Mouse (Mus musculus) embryonic facial prominence, embryonic 13.5 days (tissue): ENCODE data around the gene Phf7. TPM values are rescaled to one million over a fixed set of nuclear protein-coding genes. Genes with fewer than 3 reads are reported as not detected.

Source experiments
- ATAC-seq: fragments of 200-750 bp; cut with Nextera tagmentation; 2 replicates; pipeline ENCODE4 v1.8.0; 2017; ENCODE audit warnings: low read depth; ENCODE audit not compliant: insufficient number of reproducible peaks, insufficient read depth, low FRiP score, low TSS enrichment
- H3K27ac ChIP-seq: fragments of 300-500 bp; sonication (generic); 2 replicates; pipeline ENCODE4 v1.5.1; 2015; ENCODE audit warnings: moderate library complexity, mild to moderate bottlenecking, inconsistent platforms
- H3K27me3 ChIP-seq: fragments of 300-500 bp; sonication (generic); 2 replicates; pipeline ENCODE4 v1.6.1; 2015; ENCODE audit warnings: mild to moderate bottlenecking, inconsistent platforms
- H3K36me3 ChIP-seq: fragments of 300-500 bp; sonication (generic); 2 replicates; pipeline ENCODE4 v1.6.1; 2015; ENCODE audit warnings: mild to moderate bottlenecking, inconsistent platforms
- H3K4me1 ChIP-seq: fragments of 300-500 bp; sonication (generic); 2 replicates; pipeline ENCODE4 v1.6.1; 2015; ENCODE audit warnings: inconsistent platforms
- H3K4me2 ChIP-seq: fragments of 300-500 bp; sonication (generic); 2 replicates; pipeline ENCODE4 v1.6.1; 2015; ENCODE audit warnings: moderate library complexity, mild to moderate bottlenecking, inconsistent platforms
- H3K4me3 ChIP-seq: fragments of 300-500 bp; sonication (generic); 2 replicates; pipeline ENCODE4 v1.5.1; 2015; ENCODE audit warnings: mild to moderate bottlenecking, inconsistent platforms
- H3K9ac ChIP-seq: fragments of 300-500 bp; sonication (generic); 2 replicates; pipeline ENCODE4 v1.6.1; 2015; ENCODE audit warnings: mild to moderate bottlenecking, inconsistent platforms
- H3K9me3 ChIP-seq: fragments of 300-500 bp; sonication (generic); 2 replicates; pipeline ENCODE4 v1.6.1; 2016; ENCODE audit warnings: inconsistent platforms
- WGBS: fragments of 180-500 bp; shearing (Covaris S2); methylation state at CpG from one replicate; pipeline ENCODE4 v1.1.7; 2015; ENCODE audit warnings: mixed read lengths; 5-methylcytosine and 5-hydroxymethylcytosine counted together
- polyA plus RNA-seq: library from polyadenylated mRNA; unstranded; fragments of >200 nt; fragmentation: Nextera tagmentation; extraction: Ambion mirVana; gene quantifications from 2 replicates; pipeline ENCODE4 v1.2.1, GENCODE M21; 2015

Phf7 gene
- polyA plus RNA-seq, 1 experiment from 2014 or later = 14.3 TPM

DNA sequence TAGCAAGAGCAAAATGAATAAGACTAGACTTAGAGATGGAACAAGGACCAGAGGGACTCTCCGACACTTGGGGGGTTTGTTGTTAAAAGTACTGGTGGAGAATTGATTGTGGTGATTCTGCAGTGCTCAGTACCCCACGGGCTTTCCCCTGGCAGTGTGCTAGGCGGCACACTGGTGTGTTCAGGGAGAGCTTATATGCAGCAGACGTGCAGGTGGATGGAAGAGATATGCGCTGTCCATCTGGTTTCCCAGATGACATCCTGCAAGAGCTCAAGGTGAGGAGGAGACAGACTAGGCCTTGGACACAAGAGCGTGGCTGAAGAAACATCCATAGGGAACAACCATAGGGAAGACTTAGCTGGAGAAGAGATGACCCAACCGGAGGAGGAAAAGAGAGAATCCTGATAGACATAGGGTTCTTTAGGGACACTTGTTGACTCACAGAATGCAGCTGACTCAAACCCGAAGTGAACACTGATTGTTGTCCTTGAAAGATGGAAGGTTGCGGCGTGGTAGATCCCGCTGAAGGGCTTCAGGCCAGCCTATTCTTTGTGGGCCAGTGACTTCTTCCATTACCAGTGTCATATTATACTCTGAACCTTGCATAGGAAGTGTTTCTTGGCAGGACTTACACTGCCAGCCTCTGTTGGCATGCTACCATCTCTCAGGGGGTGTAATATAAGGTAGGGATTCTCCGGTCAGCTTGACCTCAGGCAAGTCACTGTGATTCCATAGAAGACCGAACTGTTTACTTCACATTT lies 43.9 kb downstream of the Phf7 start:
- 76% methylated on average over 13 of the region's 13 CpGs for WGBS
- 0 out of 2 replicates have a peak, but pooled peaks have one; percentile 0 for ATAC-seq
- H3K36me3 ChIP-seq = peaks cover 26% of the 10 kb centered on the region
- no peaks in the 10 kb centered on the region for H3K27me3 ChIP-seq
- peak overlapping the region; percentile 89 for H3K4me2 ChIP-seq
- no peaks in the 10 kb centered on the region for H3K9me3 ChIP-seq
- 0 out of 2 replicates have a peak overlapping the region, but pooled peaks have one; percentile 91 for H3K27ac ChIP-seq
- peak overlapping the region; percentile 77 for H3K4me3 ChIP-seq
- H3K4me1 ChIP-seq = peaks cover 25% of the 10 kb centered on the region
- H3K9ac ChIP-seq = peak overlapping the region; percentile 94

DNA sequence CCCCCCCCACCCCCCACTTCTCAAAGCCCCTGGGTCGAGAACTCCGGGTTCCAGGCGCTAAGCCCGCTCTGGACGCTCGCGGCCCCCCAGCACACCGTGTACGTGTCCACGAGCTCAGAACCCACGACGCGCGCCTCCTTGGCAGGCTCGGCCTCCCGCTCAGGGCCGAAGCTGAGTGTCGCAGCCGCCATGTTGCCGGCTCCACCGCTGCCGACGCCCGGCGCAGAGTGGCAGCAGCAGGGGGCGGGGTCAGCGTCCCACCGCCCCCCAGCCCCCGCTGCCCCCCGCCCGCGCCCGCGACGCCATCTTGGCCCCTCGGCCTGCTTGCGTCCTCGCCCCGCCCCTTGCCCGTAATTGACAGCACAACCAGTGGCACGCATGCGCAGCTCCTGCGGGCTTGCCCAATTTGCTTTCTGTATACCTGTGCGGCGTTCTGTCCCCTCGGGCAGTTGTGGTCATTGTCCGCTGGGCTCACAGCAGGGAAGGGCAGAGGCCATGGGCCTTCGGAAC lies 44.6 kb downstream of the Phf7 start:
- Histone ChIP-seq H3K4me2 (peak overlapping the region; percentile 89), H3K27me3 (no peaks in the 10 kb centered on the region), H3K27ac (peak overlapping the region; percentile 91), H3K9ac (peak overlapping the region; percentile 94), H3K9me3 (no peaks in the 10 kb centered on the region), H3K4me3 (peak overlapping the region; percentile 77), H3K36me3 (peaks cover 33% of the 10 kb centered on the region), H3K4me1 (peaks cover 24% of the 10 kb centered on the region)
- WGBS = under 1% methylated on average over 43 of the region's 48 CpGs
- peak; percentile 54; the same call in 1 of the 2 replicates for ATAC-seq

DNA sequence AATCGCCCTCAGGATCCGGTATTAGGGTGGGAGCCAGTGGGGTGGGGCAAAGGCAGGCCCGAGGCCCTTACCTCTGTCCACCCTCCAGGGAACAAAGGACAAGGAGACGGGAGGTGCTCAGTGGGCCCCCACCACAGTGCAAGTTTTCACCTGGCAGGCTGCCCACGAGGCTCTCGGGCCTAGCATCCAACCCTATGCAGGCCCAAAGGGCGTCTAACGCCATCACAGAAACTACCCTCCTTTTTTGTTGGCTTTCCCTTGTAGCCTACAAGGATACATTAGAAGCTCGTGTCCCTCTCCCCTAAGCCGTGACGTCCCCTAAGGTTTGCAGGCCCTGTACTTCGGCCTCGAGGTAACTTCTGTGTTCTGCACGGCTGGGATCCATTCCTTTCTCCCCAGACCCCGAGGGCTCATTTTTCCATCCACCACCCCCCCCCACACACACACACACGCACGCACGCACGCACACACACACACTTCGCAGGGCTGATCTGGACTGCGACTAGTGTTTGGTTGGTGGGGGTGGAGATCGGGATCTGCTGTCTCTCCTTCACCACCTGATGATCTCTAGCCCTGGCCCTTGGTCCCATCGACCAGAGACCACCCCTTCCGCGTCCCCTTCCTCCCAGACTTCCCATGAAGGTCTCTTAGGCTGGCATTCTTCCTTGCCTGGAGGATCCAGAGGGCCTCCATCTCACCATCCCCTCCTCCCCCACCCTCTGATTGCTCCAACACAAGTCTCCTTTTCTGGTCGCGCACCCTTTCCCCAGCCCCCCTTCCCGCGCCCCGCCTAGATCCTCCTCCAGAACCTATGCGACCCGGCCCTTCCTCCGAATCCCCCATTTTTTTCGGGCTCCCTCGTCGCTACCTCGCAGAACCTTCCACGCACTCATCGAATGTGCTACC lies 45.3 kb downstream of the Phf7 start:
- Histone ChIP-seq H3K27me3 (no peaks in the 10 kb centered on the region), H3K4me3 (peak overlapping the region; percentile 77), H3K36me3 (peaks cover 39% of the 10 kb centered on the region), H3K9me3 (no peaks in the 10 kb centered on the region), H3K4me2 (peak overlapping the region; percentile 89), H3K9ac (peak overlapping the region; percentile 94), H3K4me1 (peaks cover 24% of the 10 kb centered on the region), H3K27ac (peak overlapping the region; percentile 91)
- WGBS = under 1% methylated on average over 39 of the region's 39 CpGs
- peak; percentile 49 for ATAC-seq

DNA sequence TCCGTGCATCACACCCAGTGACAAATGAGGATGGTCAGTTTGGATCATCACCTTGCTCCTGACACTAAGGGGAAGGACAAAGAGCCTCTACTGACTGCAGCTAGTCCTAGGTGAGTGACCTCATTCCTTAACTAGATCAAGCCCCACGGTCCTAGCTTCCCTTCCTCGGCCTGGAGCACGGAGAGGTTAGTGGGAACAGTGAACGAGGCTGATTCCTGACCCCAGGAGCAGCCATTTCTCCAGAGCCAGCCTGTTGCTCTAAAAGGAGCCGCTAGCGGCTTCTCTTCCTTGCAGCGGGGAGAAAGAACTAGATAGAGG lies 45.9 kb downstream of the Phf7 start:
- peak overlapping the region; percentile 94 for H3K9ac ChIP-seq
- 14% methylated on average over 8 of the region's 8 CpGs for WGBS
- peak overlapping the region; percentile 91 for H3K27ac ChIP-seq
- peaks cover 45% of the 10 kb centered on the region for H3K36me3 ChIP-seq
- peak overlapping the region; percentile 89 for H3K4me2 ChIP-seq
- H3K4me3 ChIP-seq = peak overlapping the region; percentile 77
- no peaks in the 10 kb centered on the region for H3K9me3 ChIP-seq
- no peak for ATAC-seq
- H3K4me1 ChIP-seq = peaks cover 24% of the 10 kb centered on the region
- no peaks in the 10 kb centered on the region for H3K27me3 ChIP-seq

DNA sequence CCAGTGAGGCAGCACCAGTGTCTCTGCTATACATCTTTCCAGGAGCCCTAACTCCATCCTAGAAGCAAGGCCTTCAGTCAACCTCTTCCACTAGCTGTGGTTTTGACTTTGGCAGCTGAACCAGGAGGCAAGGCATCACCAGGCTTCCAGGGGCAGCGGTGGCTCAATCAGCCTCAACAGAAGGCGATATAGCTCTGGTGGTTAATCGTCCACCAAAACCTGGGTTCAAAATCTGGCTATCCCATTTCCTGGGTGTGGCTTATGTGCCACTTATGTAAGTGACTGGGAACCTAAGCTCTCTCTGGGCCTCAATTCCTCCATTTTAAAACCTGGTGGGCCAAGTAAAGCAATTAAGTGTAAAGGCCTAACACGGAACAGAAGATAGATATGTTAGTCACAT lies 46.3 kb downstream of the Phf7 start:
- peak overlapping the region; percentile 89 for H3K4me2 ChIP-seq
- peak overlapping the region; percentile 91; the same call in 1 of the 2 replicates for H3K27ac ChIP-seq
- H3K4me1 ChIP-seq = peaks cover 24% of the 10 kb centered on the region
- no peak for ATAC-seq
- no peaks in the 10 kb centered on the region for H3K27me3 ChIP-seq
- no peaks in the 10 kb centered on the region for H3K9me3 ChIP-seq
- 62% methylated on average over 4 of the region's 4 CpGs for WGBS
- H3K9ac ChIP-seq = peak overlapping the region; percentile 94
- peak overlapping the region; percentile 77 for H3K4me3 ChIP-seq
- peaks cover 48% of the 10 kb centered on the region for H3K36me3 ChIP-seq

DNA sequence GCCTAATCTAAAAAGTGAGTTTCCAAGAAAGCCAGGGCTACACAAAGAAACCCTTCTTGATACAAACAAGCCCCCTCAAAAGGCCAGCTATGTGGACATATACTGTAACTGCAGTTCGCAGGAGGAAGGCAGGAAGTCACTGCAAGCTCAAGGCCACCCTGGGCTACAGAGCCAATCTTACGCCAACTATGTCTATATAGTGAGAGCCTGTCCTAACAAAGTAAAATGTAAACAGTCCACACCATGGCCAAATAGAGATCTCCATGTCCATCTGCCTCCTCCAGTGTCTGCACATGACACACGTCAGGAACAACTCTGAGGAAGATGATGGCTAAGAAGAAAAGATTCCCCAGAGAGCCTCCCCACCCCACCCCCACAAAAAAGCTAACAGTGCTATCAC lies 51.1 kb downstream of the Phf7 start:
- peaks cover 85% of the 10 kb centered on the region for H3K36me3 ChIP-seq
- H3K27me3 ChIP-seq = no peaks in the 10 kb centered on the region
- no peak for ATAC-seq
- no peak overlapping the region for H3K4me2 ChIP-seq
- WGBS = 86% methylated on average over 3 of the region's 3 CpGs
- H3K9me3 ChIP-seq = no peaks in the 10 kb centered on the region
- H3K4me3 ChIP-seq = no peak overlapping the region
- no peak overlapping the region for H3K27ac ChIP-seq
- H3K4me1 ChIP-seq = peaks cover 22% of the 10 kb centered on the region
- H3K9ac ChIP-seq = no peak overlapping the region

DNA sequence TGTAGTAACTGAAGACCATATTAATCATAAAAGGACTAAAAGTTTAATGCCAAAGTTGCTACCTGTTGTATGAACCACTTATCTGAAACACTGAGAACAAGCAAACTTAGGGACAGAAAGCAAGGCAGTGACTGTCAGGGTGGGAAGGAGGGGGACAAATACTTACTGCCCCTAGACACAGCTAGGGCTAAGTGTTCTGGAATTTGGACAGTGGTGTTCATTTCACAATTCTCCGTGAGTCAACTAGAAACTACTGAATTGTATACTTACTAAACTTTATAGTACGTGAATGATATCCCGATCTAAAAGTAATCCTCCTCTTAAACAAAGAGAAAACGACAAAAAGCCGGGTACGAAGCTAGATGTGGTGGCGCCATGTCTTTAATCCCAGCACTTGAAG lies 51.5 kb downstream of the Phf7 start:
- WGBS = 92% methylated on average over 7 of the region's 7 CpGs
- no peak overlapping the region for H3K4me3 ChIP-seq
- ATAC-seq = no peak
- peaks cover 17% of the 10 kb centered on the region for H3K4me1 ChIP-seq
- H3K27me3 ChIP-seq = no peaks in the 10 kb centered on the region
- H3K36me3 ChIP-seq = peaks cover 86% of the 10 kb centered on the region
- no peak overlapping the region for H3K9ac ChIP-seq
- no peak overlapping the region for H3K27ac ChIP-seq
- no peaks in the 10 kb centered on the region for H3K9me3 ChIP-seq
- H3K4me2 ChIP-seq = no peak overlapping the region

DNA sequence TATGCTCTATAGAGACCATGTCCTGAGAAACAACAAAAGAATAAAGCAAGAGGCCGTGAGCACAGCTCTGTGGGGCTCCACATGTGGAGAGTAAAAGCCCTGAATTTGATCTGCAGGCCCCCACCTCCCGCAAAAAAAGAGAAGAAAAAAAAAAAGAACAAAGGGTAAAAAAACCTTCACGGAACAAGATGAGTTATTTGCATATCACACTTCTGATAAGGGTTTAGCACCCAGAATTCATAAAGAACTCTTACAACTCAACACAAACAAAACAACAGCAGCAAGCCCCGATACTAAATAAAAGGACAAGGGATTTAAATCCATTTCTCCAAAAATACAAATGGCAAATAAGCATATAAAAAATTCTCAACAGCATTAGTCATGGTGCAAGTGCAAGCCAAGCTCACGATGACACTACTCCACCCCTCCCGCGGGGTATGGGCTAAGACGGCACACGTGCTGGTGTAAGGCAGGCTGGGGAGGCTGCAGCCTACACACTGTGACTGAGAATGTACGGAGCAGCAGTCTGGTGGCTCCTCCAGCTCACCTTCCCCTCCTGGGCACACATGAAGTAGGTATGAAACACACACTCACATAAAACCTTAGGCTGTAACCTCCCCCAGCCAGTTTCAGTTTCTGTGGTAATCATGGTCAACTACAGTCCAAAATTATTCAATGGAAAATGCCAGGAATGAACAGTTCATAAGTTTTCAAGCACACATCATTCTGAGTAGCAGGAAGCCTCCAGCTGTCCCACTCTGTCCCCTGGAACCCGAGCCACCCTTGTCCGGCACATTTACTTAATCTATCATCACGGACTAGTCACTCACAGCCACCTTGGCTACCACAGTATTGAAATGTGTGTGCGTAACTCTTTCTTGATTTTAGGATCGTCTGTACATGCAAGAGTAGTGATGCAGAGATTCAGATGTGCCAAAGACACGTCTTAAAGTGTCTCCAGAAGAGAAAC lies 53.3 kb downstream of the Phf7 start:
- Histone ChIP-seq H3K4me1 (peaks cover 8% of the 10 kb centered on the region; the same call in 1 of the 2 replicates), H3K9me3 (no peaks in the 10 kb centered on the region), H3K4me3 (no peak overlapping the region), H3K9ac (no peak overlapping the region), H3K36me3 (peaks cover 86% of the 10 kb centered on the region), H3K27ac (no peak overlapping the region), H3K4me2 (no peak overlapping the region), H3K27me3 (no peaks in the 10 kb centered on the region)
- no peak; the same call in 1 of the 2 replicates for ATAC-seq
- WGBS = 70% methylated on average over 16 of the region's 16 CpGs

DNA sequence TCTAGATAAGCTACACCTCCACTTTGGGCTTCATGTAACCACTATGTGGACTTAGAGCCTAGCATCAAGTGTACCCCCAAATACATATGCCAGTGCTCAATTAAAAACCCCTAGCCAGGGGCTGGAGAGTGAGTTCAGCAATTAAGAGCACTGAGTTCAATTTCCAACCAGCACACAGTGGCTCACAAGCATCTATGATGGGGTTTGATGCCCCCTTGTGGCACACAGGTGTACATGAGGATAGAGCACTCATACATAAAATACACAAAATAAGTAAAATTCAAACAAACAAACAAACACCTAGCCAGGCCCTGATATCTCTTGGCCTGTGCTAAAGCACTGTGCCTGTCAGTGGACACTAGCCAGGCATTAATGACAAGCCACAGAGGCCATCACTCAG lies 55.1 kb downstream of the Phf7 start:
- Histone ChIP-seq H3K27ac (no peak overlapping the region), H3K9me3 (no peaks in the 10 kb centered on the region)

DNA sequence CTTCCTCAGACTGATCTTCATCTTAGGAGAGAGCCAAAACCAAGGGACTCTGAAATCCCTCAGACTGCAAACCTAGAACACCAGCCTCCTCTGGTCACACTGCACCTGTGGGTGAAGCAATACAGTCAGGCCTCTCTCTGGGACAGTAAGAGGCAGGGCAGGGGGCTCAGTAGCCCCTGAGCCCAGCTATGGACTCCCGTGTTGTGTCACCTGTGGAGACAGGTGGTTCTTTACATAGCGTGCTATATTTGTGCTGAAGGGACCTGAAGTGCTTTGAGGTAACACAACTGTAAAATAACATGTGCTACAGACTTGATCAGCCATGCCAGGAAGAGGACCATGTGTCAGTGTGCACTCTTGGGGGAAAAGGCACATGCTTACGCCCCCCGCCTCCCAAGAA lies 55.6 kb downstream of the Phf7 start:
- Histone ChIP-seq H3K9ac (no peak overlapping the region), H3K4me1 (peaks cover 8% of the 10 kb centered on the region; the same call in 1 of the 2 replicates), H3K4me2 (no peak overlapping the region), H3K9me3 (no peaks in the 10 kb centered on the region), H3K36me3 (peaks cover 87% of the 10 kb centered on the region), H3K27me3 (no peaks in the 10 kb centered on the region), H3K27ac (no peak overlapping the region), H3K4me3 (no peak overlapping the region)
- 90% methylated on average over 4 of the region's 4 CpGs for WGBS
- ATAC-seq = no peak

More for the DNA sequence above, 55.1 kb downstream of the Phf7 start:
- Histone ChIP-seq H3K27me3 (no peaks in the 10 kb centered on the region), H3K4me3 (no peak overlapping the region), H3K9ac (no peak overlapping the region), H3K36me3 (peaks cover 87% of the 10 kb centered on the region), H3K4me2 (no peak overlapping the region), H3K4me1 (peaks cover 8% of the 10 kb centered on the region; the same call in 1 of the 2 replicates)
- ATAC-seq = no peak
